In the genomic region with DNA sequence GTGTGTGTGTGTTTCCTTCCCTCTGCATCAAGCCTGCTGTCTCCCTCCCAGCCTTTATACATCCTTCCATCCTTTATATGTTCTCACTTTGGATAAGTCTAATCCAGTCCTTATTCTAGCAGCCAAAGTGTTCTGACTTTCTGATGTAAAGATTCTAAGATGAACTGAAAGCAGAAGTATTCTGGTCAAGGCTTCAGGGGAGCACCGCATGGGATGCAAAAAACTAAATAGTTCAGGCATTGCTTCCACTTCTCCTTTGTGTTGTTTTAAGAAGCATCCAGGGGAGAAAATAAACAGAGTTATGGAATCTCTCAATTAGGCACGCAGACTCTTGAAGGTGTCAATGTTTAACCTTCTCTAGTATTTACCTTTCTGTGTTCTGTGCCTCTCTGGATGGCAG, we compare ENCODE assay signal across 26 mouse cellular contexts.
"Had no signal": no experiment of that assay in that cellular context is flagged by ENCODE, and none has a peak within 500 bp of the region (broad histone marks: within the 10 kb centered on the region; RNA-seq: fewer than 3 reads in every experiment).

No protein-coding gene starts in this region.

- H3K36me3 ChIP-seq: heart, embryonic 10.5 days; heart, embryonic 12.5 days; hindbrain, embryonic 10.5 days; hindbrain, embryonic 12.5 days; intestine, embryonic 15.5 days; limb, embryonic 10.5 days; limb, embryonic 12.5 days had no signal

- H3K9me3 ChIP-seq: heart, embryonic 10.5 days; heart, embryonic 12.5 days; hindbrain, embryonic 10.5 days; hindbrain, embryonic 12.5 days; intestine, embryonic 15.5 days; limb, embryonic 10.5 days; limb, embryonic 12.5 days had no signal

- DNase-seq: gastrocnemius, postnatal 14 days; gastrocnemius, postnatal 36 days; heart, adult 18-20 months; heart, postnatal 10 days; heart, postnatal 4 days; kidney, adult 18-20 months; kidney, adult 8-10 months; kidney, postnatal 10 days; kidney, postnatal 25 days; kidney, postnatal 4 days; layer of hippocampus, postnatal 36 days; liver had no signal

- ATAC-seq: hindbrain, embryonic 16.5 days; inflammation-experienced regulatory T-cells, adult 6 months; intestine, embryonic 15.5 days; intestine, postnatal 0 days had no signal

- H3K4me2 ChIP-seq: heart, embryonic 12.5 days; hindbrain, embryonic 12.5 days; hindbrain, embryonic 14.5 days; intestine, embryonic 15.5 days; limb, embryonic 12.5 days; liver, embryonic 11.5 days had no signal

- H3K9ac ChIP-seq: heart, embryonic 12.5 days; hindbrain, embryonic 12.5 days; hindbrain, embryonic 14.5 days; intestine, embryonic 15.5 days; limb, embryonic 12.5 days had no signal

- H3K4me3 ChIP-seq: heart, embryonic 10.5 days; heart, embryonic 12.5 days; hindbrain, embryonic 10.5 days; hindbrain, embryonic 12.5 days; intestine, embryonic 15.5 days; layer of hippocampus, adult 2 months; left cerebral cortex, adult 2 months; limb, embryonic 10.5 days; limb, embryonic 12.5 days had no signal

- H3K27me3 ChIP-seq: heart, embryonic 12.5 days; hindbrain, embryonic 12.5 days; intestine, embryonic 15.5 days; limb, embryonic 12.5 days had no signal

- H3K4me1 ChIP-seq: intestine, embryonic 15.5 days had no signal

- H3K27ac ChIP-seq: heart, embryonic 10.5 days; hindbrain, embryonic 10.5 days; hindbrain, embryonic 12.5 days; hindbrain, embryonic 14.5 days; intestine, embryonic 15.5 days; layer of hippocampus, adult 2 months; left cerebral cortex, adult 2 months; limb, embryonic 10.5 days; limb, embryonic 12.5 days had no signal
